Mouse (Mus musculus) CD4-positive, CD25-positive, alpha-beta regulatory T cell, adult 2 months (primary cell): ENCODE measurements around the gene Mrpl35.

Experiments
- DNase-seq: peaks from one replicate; pipeline ENCODE4 v3.0.0-alpha.2; 2012; ENCODE audit warnings: low read depth, low spot score

Mrpl35 gene

DNA sequence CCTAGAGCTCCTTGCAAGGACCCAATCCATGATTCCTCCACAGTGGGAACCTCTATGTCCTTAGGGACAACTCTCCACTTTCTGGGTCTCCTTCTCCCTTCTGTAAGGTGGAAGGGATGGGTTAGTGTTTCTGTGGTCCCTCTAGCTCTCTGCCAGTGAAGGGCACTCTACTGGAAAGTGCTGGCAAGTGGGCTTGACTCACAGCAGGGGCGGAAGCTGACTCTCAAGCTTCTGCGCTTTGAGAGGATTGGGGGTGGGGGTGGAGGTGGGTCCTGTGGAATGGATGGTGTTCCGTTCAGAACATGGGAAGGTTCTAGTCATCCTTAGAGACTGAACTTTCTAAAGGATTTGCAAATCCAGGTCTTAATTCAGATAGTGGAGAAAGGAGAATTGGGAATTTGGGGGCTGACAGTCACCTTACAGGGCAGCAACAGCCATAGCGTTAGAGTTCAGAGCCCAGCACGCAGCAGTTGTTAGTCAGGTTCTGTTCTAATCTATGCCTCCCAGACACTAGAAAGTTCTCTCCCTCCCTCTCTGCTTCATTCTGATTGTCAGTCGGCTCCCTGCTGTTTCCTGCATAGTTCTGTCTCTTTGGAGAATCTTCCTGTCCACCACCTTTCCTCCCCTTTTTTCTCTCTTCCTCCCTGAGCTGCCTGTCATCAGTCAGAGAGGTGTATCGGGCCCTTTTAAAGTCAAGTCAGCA lies 25.6 kb downstream of the Mrpl35 start:
- DNase-seq: no peak

- no peak for DNase-seq
Observed at GRCm38 (mm10) chr6:71799391-71799790, 27.4 kb downstream of the Mrpl35 start.

GRCm38 (mm10) chr6:71791771-71792170 lies 35.0 kb downstream of the Mrpl35 start:
- DNase-seq: no peak

- no peak for DNase-seq
Observed at GRCm38 (mm10) chr6:71788348-71788747, 38.4 kb downstream of the Mrpl35 start.

DNA sequence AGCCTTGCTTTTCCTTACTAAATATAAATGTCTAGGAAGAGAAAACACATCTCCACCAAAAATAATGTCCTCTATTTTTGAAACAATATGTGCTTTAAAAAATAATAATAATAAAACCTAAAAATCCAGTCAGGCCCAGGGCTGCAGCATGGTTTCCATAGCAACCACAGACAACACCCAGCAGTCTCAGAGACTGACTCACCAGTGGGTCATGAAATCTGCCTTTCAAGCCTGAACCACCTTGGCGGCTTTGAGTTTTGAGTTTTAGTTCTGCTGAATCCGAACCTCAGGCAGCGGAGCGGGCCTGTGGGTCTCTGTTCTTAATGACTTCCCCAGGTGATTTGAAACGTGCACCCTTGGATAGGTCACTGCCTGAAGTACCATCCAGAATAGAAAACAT lies 43.6 kb downstream of the Mrpl35 start:
- no peak for DNase-seq

DNA sequence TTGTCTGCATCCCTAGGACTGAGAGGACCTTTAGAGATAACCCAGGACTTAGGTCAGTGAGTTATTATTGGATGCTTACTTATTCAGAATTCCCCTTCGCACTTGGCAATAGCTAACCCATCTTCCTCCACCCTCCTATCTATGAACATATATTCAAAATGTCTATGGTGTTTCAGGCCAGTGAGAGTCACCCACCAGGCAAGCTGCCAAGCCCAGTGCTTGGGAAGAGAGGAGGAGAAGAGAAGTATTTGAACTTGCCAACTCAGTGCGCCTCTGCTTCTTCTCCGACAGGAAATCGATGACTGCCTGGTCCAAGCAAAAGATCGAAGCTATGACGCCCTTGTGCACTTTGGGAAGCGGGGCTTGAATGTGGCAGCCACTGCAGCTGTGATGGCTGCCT lies 46.3 kb downstream of the Mrpl35 start:
- DNase-seq: no peak

- no peak for DNase-seq
Observed at GRCm38 (mm10) chr6:71779831-71780230, 46.9 kb downstream of the Mrpl35 start.

- no peak for DNase-seq
Observed at GRCm38 (mm10) chr6:71778016-71778415, 48.8 kb downstream of the Mrpl35 start.

DNA sequence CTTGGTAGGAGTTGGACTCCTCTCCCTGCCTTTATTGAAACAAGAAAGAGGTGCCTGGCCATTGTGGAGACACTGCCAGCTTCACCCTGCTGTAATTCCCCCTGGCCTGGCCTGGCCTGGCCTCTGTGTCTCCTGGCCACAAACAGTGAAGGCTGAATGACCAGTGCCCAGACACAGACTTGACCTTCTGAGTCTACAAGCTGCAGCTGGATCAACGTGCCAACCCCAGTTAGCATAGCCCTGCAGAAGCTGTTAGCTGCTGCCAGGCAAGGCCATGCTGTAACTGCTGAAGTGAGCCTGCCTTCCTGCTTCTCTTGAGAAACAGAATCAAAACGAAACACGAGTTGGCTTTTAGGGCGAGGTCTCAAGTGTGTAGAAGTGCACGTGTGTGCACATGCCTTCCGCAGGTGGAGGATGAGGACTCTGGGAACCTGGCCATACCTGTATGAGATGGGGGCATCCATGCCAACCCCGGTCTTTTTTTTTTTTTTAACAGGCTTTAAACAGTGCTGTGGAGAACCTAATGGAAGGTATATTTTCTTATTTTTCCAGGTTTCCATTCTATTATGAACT lies 54.0 kb downstream of the Mrpl35 start:
- DNase-seq: no peak

DNA sequence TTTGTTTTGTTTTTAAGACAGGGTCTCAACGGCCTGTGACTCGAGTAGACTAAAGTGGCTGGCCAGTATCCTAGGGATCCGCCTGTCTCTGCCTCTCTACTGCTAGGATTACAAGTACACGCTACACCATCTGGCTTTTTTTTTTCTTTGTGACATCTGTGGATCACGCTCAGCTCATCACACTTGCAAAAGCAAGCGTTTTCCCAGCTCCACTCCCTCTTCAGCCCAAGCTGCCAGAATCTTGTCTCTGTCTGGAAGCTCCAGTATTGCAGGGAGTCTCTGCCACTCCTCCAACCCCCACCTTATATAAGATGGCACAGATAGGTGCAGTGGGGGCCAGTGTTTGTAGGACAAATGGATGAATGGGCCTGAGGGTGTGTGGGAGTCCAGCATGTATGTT lies 54.6 kb downstream of the Mrpl35 start:
- DNase-seq: no peak

- no peak for DNase-seq
Observed at GRCm38 (mm10) chr6:71771282-71771681, 55.5 kb downstream of the Mrpl35 start.

DNA sequence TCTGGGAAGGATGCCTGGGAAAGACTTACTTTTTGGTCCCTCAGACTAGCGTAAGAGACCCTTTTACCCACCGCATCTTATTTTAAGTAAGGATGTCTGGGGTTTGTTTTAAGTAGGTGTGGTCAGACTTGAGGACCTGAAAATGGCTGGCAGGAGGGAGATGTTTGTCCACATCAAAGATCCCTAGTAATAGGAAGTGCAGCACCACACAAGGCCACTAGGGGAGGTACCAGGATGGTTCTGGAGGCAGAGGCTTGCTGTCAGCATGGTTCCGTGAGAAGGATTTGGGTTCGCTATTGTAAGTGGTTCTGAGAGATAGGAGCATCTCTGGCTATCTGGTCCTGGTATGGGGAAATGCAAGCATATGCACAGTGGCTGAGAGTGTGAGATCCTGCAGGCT lies 55.9 kb downstream of the Mrpl35 start:
- DNase-seq: no peak

GRCm38 (mm10) chr6:71769901-71770690 lies 56.7 kb downstream of the Mrpl35 start:
- peak; percentile 13 for DNase-seq

DNA sequence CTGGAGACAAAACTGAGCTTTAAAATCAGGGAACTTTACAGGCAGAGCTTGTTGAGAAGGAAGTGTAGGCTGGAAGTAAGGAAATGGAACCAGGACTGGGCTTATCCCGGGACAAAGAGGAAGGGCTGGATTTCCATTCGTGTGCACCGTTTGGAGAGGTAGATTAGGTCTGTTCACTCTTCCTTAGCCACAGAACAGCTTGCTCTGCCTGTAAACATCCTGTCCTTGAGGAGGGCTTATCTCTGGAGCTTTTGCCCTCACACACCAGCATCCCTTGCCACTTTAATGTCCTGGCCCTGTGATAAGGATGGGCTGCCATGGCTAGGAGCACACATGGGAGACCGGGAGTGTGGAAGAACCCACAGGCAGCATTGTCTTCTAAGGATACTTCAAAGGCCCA lies 59.0 kb downstream of the Mrpl35 start:
- no peak for DNase-seq
